Mouse (Mus musculus) mature B cell (primary cell): ENCODE measurements around the gene Mtln.

Experiments used
- in situ Hi-C: fragments of 300-500 bp; cut with MboI; formaldehyde crosslinking; loops from 2 replicates; pipeline ENCODE4 v1.14.3; 2019

The Mtln gene

GRCm38 (mm10) chr2:127754113-127754512, 38.2 kb downstream of the Mtln start:
- in situ Hi-C loops: no loop called here

GRCm38 (mm10) chr2:127751849-127752610, 40.3 kb downstream of the Mtln start:
- in situ Hi-C loops: no loop called here

DNA sequence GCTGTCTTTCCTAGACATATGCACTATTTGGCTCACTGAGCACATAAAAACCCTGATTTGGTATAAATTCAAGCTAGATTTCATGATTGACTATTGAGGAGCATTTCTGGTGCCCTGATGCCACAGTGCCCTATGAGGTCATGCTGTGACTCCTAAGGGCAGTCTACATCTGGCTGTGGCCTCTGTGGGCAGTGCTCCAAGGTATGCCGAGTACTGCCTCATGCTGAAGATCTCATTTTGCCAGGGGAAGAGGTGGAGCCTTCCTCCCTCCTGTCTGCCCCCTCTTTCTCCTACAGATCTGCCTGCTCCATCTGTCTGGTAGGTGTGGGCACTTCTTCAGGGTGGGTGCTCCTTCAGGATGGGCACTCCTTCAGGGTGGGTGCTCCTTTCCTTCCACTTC, 42.9 kb downstream of the Mtln start:
- in situ Hi-C loops: no loop called here

GRCm38 (mm10) chr2:127748316-127748715, 44.0 kb downstream of the Mtln start:
- in situ Hi-C loops: no loop called here

DNA sequence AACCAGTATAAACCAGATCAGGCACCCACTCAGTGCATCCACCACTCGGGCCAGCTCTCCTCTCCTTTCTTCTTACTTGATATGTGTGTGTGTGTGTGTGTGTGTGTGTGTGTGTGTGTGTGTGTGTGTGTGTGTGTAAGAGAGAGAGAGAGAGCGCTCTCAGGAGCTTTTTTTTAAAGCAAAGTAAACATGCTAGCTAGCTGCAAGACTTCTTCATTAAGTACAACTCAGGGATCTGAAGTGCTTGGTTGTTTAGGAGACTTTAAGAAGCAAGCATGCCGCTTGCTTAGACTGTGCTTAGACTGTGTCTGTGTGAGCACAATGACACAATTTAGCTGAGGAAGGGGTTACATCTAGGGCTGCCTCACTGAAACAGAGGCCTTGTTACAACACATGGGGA, 49.7 kb downstream of the Mtln start:
- in situ Hi-C loops: no loop called here
